Mouse (Mus musculus) adrenal gland, postnatal 25 days (tissue): ENCODE results near the gene Col17a1. TPM values are rescaled to one million over a fixed set of nuclear protein-coding genes. Genes with fewer than 3 reads are reported as not detected.
A peak's percentile ranks its signal among the peaks of the same experiment; 100 is the strongest.

Source experiments
- DNase-seq: peaks from one replicate; pipeline ENCODE4 v3.0.0; 2021; ENCODE audit warnings: mixed read lengths
- total RNA-seq: library from RNA; stranded (reverse); gene quantifications from 2 replicates; pipeline ENCODE4 v1.2.3, GENCODE M21; 2021

The Col17a1 gene
- total RNA-seq, 1 experiment from 2014 or later = not detected

- no peak for DNase-seq
These were observed 24.3 kb downstream of the Col17a1 start for GRCm38 (mm10) chr19:47667601-47668000.

- DNase-seq = no peak
These were observed 32.0 kb downstream of the Col17a1 start for GRCm38 (mm10) chr19:47659765-47660408.

GRCm38 (mm10) chr19:47658914-47659535 is 32.9 kb downstream of the Col17a1 start:
- peak; percentile 58 for DNase-seq

- peak; percentile 49 for DNase-seq
These were observed 37.0 kb downstream of the Col17a1 start for GRCm38 (mm10) chr19:47654896-47655295.

GRCm38 (mm10) chr19:47653173-47653572 is 38.7 kb downstream of the Col17a1 start:
- DNase-seq = no peak

- no peak for DNase-seq
These were observed 39.6 kb downstream of the Col17a1 start for GRCm38 (mm10) chr19:47652255-47652654.

GRCm38 (mm10) chr19:47651160-47651480 is 40.8 kb downstream of the Col17a1 start:
- no peak for DNase-seq

DNA sequence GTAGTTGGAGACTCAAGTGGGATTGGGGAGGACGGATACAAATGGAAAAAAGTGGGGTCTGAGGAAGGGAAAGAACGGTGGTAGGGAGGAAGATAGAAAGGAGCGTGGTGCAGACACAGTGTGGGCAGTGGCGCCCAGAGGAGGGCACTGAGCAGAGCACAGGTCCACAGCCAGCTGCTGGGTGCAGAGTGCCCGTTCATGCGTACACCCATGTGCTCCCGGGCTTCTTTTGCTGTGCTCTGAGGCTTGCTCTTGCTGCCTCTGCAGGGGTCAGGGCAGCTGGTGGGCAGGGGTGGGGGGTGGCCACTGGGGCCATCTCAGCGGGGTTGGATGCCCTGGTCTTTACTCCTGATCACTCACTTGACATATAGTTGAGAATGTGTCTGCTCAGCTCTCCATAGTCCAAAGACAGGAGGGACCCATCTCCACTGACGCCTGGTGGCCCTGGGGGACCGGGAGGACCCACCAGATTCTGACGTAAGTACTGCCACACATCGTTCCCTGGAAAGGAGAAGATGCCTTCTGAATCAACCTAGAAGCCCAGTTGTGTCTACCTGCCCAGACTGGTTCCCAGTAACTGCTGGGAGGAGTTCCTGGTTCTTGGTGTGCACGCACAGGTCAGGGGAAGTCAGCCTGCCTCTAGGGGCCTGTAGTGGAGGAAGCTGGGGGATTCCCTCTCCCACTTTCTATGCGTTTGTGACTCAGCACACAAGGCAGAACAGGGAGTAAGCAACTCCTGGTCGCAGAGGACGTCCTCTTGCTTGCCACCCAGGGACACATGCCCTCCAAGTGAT is 41.3 kb downstream of the Col17a1 start:
- DNase-seq = no peak

GRCm38 (mm10) chr19:47649071-47649470 is 42.8 kb downstream of the Col17a1 start:
- DNase-seq = no peak

- DNase-seq = no peak
These were observed 45.3 kb downstream of the Col17a1 start for GRCm38 (mm10) chr19:47646508-47647120.

GRCm38 (mm10) chr19:47645583-47645982 is 46.3 kb downstream of the Col17a1 start:
- DNase-seq = no peak

GRCm38 (mm10) chr19:47643910-47644309 is 48.0 kb downstream of the Col17a1 start:
- DNase-seq = no peak

DNA sequence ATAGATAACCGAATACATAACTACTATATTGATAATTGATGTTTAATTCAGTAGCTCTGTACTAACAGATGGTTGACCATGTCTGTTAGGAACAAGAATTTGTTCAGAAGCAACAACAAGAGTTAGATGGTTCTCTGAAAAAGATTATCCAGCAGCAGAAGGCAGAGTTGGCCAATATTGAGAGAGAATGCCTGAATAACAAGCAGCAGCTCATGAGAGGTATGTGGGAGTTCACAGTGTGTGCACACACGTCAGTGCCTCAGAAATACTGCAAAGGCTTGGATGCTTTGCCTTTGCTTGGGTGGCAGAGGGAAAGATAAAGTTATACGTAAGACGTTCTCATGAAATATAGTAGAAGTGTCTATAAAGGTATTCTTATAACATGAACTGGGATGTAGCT is 56.5 kb downstream of the Col17a1 start:
- DNase-seq = no peak

GRCm38 (mm10) chr19:47631799-47632198 is 60.1 kb downstream of the Col17a1 start:
- no peak for DNase-seq

- DNase-seq = no peak
These were observed 61.5 kb downstream of the Col17a1 start for GRCm38 (mm10) chr19:47630381-47630780.

DNA sequence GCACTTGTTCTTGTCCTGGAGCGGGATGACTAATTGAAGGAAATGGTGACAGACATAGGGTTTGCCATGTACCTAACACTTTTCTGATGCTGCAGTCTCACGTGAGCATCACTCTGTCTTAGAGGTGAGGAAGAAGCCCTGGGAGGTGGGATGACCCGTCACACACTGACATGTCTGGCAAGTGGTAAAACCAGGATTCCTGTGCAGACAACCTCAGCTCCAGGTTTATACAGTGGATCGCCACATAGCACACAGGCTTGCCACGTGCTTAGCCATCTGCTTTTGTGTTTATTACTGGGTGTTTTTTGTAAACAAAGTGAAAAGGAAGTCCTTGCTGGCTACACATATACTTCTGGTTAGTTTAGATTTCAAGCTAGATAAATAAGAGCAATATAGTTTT is 62.8 kb downstream of the Col17a1 start:
- no peak for DNase-seq

GRCm38 (mm10) chr19:47627450-47627849 is 64.4 kb downstream of the Col17a1 start:
- DNase-seq = no peak

- DNase-seq = no peak
These were observed 66.8 kb downstream of the Col17a1 start for GRCm38 (mm10) chr19:47624940-47625711.

- no peak for DNase-seq
These were observed 70.4 kb downstream of the Col17a1 start for GRCm38 (mm10) chr19:47621478-47621877.

GRCm38 (mm10) chr19:47613442-47613841 is 78.5 kb downstream of the Col17a1 start:
- no peak for DNase-seq

DNA sequence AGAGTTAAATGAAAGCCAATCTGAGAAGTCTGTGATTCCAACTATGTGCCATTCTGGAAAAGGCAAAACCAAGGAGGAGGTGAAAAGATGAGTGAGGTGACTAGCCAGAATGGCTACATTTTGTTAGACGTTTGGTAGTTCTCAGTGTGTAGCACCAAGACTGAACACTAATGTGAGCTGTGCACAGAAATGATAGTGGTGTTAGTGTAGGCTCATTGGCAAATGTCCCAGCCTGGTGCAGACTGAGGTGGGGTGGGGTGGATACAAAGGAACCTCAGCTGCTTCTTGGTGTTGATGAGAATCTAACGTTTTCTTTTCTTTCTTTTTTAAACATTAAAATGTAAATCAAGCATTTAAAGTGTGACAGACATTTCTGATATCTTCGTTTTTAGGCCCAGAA is 83.4 kb downstream of the Col17a1 start:
- DNase-seq = no peak
